Mouse (Mus musculus): ENCODE measurements at regions not wholly inside any gene's neighbourhood (a gene's known extent, or its start where the extent isn't known, plus 50 kb on each side); places are given as distances from the start of the nearest gene placed in this dataset.
A peak's percentile ranks its signal among the peaks of the same experiment; 100 is the strongest.

GRCm38 (mm10) chrX:86490309-86490708 is 185.4 kb upstream of the Mageb4 start:
- peak; percentile 33 for DNase-seq

Data from kidney, postnatal 10 days (tissue).